Mouse (Mus musculus) skeletal muscle tissue, adult 2 months (tissue): ENCODE measurements at regions not wholly inside any gene's neighbourhood (a gene's known extent, or its start where the extent isn't known, plus 50 kb on each side); places are given as distances from the start of the nearest gene placed in this dataset.

Experiments used
- DNase-seq: peaks from one replicate; pipeline ENCODE4 v3.0.0-alpha.2; 2012; ENCODE audit warnings: low read depth, low spot score

DNA sequence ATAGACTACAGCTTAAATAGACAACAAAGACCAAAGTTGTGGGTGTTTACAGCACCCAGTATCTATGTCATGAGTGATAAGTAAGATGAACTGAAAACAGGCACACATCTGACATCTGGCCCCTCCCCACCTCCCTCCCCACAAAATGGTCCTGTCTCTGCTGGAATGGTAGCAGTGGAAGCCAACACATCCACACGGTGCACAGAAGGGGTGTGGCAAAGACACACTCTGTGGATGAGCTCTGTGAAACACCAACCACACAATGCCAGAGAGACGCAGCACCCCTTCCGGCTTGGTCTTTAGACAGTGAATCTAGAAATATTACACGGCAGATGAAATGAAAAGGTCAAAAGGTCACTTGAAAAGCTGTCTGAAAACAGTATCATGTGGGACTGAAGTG is 85.6 kb downstream of the Fgf18 start:
- no peak for DNase-seq

DNA sequence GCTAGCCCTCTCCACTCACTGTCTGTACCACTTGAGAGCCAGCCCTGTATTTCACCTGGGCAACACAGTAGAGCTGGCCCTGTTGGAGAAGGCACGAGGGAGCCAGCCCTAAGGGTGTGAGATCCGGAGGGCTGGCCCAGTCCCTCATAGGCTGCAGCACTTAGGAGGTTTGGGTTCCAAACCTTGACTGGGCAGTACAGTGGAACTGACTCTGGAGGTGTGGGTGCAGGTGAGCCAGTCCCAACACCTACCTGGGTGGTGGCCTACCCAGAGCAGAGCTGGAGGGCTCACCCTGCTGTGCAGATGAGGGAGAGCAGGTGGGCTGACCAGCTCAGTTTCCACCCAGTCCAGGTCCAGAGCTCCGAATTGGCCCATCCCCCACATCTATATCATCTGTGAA is 86.8 kb downstream of the Fgf18 start:
- no peak for DNase-seq

DNA sequence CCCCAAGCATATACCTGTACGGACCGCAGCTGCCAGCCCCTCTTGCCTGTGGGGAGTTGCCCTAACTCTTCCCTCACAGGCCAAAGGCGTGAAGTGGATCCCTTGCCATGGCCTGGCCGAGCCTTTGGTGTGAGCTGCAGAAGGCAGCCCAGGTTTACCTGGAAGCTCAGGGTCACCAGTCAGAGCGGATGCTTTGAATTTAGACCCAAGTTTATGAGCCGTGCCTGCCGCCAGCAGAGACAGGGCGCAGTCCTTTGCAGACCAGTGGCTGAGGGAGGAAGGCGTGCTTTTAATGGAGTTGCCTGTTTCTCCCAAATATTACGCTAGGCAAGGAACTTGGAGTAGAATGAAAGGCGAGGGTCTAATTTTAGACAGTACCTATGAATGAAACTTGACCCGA is 97.0 kb downstream of the Fgf18 start:
- no peak for DNase-seq

DNA sequence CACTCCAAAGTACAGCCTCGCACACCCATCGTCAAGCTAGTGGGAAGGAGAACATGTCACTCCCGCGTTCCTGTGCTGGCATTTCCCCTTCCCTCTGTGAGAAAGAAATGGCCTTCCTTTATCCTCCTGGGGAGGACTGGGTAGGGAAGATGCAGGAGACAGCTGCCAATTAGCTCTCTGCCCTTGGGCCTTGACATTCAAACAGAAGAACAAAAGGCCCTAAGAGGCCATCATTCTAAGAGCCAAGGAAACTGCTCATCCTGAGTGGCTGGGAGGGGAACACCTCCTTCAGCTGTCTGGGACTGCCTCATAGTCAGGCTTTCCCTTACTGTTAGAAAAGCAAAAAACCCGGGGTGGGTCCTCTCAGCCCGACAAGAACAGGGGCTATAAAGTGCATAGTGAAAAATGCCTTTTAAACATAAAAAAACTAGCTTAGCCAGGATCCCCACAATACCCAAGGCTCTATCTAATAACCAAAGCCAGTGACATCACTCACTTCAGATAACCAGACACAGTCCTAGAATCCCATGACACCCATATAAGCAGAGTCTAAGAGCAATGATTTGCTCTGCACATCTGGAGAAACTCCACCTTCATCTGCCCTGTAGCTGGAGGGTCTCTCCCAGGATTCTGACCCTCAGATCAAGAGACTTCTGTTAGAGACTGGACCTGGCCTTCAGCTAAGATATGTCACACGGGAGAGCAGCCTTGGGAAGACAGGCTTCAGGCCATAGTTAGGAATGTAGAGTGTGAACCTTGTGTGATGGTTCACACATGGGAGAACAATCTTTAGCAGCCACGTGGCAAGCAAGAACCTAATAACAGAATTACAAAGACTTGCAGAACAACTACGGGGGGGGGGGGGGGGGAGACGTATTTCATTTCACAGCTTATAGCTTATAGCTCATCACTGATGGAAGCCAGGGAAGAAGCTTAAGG is 107.1 kb downstream of the Fgf18 start:
- DNase-seq, result no peak

DNA sequence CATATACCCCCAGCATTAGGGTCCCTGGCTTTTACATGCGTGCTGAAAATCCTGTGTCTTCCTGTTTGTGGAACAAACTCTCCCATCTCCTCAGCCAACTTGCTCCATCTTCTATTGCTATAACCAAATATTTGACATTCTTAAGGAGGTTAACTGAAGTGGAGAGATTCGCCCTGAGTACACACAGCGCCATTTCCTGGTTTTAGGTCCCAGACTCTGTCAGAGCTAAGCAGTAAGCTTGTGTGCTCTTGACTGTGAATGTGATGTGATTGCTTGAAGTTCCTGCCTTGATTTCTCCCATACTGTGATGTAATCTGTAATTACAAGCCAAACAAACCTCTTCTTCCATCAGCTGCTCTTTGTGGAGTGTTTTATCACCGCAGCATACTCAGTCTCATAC is 110.8 kb downstream of the Fgf18 start:
- no peak for DNase-seq

DNA sequence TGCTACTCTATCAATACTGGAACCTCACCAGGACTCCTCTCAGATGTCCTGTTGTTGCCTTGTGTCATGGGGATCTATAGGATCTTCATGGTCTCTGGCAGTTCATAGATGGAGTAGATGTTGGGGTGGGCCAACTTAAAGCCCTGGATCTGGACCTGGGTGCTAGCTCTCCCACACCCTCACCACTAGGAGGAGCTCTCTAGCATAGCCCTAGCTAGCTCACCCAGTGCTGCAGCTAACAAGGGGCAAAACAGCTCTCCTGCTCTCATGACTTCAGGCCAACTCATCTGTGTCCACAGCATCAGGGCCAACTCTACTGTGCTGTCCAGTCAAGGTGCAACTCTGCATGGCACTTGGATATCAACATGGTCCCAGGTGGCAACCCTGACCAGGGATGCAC is 118.3 kb downstream of the Fgf18 start:
- no peak for DNase-seq

DNA sequence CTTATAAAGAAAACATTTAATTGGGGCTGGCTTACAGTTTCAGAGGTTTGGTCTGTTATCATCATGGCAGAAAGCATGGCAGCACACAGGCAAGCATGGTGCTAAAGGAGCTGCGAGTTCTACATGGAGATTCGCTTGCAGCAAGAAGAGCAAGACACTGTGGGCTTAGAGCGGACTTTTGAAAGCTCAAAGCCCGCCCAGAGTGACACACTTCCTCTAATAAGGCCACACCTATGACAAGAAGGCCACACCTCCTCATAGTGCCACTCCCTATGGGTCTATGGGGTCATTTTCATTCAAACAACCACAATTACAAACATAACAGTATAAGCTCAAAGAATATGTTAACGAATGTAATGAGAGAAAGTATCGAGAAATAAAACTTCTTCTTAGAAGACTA is 120.1 kb downstream of the Fgf18 start:
- no peak for DNase-seq

DNA sequence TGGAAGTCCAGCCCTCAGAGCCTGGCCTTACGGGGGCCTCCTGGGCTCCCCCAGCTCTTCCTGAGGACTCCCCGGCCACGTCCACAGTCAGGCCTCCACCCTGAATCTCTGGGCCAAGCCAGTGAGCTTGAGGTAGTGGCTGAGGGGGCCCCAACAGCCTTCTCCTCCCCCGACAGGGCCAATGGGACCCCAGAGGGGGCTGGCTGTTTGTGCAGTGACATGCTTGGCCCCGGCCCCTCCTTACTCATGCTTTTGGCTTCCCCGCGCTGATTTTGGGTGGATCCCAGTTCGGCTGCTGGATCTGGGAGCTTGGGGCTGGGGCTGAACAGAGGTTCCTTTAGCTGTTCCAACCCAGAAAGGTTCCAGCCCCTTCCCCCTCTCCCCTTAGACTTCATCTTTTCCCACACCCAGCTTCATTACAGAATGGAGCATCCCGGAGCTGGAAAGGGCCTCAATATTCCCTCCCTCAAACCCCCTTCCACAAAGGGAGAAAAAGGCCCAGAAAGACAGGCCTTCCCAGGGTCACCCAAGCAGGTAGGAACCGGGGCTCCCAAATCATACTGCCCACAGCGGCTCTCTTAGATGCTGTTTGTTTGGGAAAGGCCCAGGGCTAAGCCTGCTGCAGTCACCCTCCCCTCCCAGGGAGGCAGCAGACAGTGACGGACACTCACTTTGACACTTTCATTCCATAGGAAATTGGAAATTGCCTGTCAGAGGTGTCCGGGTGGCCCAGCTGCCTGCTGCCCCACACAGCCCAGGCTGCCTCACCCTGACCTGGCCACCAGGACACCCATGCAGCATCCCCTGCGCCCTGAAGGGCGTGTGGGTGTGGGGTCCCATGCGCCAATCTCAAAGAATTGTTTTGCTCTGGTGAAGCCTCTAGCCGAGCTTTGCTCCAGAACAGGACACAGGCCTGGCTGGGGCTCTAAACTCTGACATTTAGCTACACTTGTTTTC is 133.7 kb downstream of the Fgf18 start:
- DNase-seq, result peak; percentile 85

DNA sequence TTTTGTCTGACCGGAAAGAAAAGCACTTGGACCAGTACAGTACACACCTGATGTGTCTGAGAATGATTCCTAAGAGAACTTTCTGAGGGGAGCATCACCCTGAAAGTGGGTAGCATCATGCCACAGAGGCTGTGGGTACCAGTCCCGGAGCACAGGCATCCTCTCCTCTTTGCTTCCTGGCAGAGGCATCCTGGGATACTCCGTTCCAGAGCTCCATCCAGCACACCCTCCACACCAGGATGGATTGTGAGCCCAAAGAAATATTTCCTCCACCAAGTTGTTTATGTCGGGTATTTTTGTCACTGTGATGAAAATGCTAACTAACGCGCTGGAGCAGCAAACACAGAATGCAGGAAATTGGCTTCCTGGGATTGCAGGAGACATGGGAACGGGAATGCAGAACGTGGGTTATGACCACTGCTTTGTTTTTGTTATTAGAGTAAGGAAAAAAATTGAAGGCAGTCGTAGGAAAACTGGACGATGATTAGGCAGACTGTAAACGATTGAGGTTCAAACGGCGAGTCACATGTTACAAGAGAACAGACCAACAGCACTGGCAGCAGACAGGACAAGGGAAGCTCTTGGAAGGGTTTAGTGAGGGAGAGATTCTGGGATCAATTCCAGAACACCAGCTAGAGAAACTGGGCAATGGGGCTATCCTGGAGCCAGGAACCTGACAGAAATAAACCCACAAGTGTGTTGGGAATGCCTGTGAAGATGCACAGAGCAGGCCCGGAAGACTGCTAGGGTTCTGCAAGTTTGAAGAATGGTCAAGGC is 134.6 kb downstream of the Fgf18 start:
- peak; percentile 65 for DNase-seq

DNA sequence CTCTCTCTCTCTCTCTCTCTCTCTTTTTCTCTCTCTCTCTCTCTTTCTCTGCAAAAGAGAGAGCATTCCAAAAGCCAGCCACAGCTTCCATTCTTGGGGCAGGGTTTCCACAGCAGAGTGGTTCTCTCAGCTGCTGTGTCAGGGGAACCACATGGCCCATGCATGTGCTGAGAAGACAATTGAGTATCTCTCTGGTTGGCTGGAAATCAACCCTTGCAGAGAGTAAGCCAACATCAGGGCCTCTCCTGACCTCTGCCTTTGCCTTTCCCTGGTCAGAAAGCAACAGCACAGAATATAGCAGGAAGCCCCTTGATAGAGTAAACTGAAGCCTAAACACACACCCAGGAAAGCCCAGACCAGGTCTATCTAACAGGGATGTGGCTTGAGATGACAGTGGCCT is 138.6 kb downstream of the Fgf18 start:
- peak; percentile 69 for DNase-seq

DNA sequence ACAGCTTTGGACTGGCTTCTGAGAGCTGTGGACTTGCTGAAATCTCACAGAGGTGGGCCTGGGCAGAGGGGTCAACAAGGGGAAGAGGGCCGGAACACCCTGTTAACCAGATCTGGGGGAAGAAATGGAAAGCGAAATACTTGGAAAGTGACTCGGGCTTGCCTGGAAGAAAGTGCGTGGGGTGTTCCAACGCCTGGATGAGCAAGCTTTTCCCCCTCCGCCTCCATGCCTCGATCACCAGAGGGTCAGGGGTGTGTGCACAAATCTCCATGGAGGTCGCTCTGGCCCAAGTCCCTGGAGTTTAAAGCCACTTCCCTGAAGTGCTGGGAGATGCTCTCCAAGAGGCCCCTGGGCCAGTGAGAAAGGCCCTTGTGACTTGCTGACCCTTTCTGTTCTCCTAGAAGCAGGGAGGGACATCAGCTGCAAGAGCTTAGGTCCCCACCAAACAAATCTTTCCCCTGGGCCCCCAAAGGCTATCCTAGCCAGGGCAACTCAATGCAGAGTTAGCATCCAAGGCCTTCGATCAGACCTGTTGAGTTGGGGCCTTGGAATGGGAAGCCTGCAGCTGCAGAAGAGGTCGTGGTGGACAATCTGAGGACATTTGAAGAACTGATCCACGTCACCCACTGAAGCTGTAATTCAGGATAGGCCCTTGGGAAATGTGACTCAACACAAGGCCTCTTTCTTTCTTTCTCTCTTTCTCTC is 139.2 kb downstream of the Fgf18 start:
- peak; percentile 79 for DNase-seq

DNA sequence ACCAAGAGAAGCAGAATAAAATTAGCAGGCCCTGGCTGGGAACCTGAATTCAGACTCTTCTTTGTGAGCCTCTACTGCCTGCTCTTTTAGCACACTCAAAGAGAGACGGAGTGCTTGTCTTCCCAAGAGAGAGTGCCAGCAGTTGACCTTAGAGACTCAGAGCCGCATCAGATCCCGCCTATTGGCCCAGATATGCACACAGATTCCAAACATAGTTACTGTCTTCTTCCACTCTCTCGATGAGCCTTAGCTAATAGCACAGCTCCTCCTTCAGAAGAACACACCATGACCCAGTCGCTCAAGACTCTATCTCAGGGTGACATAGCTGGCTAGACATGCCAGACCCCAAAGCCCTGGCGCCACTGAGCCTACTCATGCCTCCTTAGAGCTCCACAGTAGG is 139.8 kb downstream of the Fgf18 start:
- DNase-seq, result peak; percentile 62

DNA sequence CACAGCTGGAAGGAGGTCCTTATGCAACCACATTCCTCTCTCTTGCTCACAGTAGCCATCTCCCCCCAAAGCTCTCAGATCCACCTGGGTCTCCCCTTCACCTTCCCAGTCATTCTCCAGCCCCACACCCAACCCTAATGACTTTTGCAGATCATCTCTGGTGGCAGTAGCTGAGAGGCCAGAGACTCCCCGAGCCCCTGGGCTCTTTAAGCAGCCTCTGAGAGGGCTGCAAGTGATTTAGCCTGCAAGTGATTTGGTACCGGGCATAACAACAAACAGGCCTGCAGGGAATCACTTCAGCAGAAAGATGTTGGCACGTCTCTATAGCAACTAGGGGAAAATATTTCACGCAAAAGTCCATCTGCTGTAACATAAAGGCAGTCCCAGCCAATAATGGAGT is 142.0 kb downstream of the Fgf18 start:
- no peak for DNase-seq

DNA sequence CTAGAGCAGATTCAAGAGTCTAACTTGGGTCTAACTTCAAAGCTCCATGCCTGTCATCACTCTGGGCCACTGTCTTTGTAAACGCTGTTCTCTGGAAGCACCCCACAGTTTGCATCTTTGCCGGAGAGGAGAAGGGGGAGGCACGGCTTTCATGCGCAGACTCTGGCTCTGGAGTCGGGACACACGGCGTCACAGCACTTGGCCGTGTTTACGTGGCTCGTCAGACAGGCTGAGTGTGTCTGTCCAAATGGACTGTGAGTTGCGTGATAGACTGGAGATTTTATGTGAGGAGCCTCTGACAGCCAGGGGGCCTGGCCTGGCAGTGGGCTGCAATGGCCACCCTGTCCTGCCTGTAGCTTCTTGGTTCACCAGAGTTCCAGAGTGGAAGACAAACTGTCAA is 142.6 kb downstream of the Fgf18 start:
- no peak for DNase-seq

DNA sequence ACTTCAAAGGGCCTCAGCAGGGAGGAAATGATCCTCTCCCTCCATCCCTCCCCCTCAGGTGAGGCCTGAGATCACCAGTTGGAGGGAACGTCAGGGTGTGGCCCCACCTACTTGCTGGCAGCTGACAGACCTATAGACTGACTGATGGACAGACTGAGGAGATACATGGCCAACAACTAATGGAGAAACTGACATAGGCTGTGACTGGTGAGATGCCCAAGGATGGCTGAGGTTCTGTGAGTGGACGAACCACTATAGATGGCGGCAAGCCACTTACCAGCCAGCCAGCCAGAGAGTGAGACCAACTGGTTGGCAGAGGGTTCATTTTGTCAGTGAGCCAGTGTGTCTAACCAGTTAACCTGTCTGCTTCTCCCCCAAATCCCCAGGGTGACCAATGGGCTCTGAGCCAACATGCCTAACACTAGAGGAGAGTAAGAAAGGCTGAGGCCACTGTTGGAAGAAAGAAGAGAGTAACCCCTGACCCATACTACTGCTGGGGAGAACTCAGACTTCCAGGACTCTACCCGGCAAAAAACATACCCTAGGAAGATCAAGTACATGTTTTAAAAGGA is 147.4 kb downstream of the Fgf18 start:
- DNase-seq, result no peak

DNA sequence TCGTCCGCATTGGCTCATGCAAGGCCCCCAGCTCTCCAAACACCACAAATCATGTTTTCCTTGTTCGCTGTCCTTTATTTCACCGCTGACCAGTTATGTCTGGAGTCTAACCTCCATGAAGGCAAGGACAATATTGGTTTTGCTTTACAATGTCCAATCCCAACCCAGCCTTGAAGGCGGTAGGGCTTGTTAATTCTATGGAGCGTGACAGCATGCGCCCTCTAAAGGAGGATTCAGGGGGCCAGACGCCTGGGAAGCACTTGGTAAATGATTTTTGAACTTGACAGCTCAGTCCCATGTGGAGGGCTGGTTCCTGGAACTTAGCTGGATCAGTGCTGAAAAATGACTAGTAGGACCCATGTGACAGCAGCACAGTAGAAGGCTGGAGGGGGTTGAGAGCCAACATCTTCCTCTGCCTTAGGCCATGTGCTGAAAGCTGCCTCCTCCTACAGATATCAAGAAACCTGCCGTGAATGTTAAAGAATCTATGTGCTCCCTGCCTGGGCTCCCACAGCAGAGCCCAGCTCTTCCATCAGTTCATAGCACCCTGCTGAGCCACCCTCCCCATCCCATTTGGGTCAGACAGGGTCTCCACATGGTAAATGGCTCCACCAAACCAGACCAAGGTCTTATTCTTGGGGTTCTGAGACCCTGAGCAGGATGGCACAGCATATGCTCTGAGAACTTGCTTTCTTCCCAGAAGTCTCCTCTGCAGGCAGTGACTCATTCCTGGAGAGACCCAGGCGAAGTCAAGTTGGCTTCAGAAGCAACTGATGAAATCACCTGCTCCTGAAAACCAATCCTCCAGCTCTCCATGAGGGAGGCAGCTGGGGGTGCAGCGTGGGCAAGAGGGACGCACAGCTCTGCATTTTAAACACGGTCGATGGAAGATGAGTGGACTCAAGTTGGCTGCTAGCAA is 148.3 kb downstream of the Fgf18 start:
- DNase-seq, result no peak

DNA sequence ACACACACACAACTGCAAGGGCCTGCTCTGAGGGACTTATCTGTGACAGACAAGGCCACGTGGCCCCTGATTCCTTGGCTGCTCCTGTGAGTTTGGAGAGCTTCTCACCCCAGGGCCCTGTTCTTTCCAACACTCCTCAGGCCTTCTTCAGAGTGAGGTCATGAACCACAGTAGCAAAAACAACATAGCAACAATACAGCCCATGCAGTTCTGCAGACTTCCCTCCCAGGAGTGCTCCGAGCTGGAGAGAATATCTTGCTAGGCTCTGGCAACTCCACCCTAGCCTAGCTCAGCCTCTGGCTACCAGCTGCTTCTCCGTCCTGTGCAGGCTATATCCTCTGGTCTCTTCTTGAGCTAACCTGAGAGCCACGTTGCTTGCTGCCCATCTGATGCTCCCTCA is 152.8 kb downstream of the Fgf18 start:
- DNase-seq, result peak; percentile 80

DNA sequence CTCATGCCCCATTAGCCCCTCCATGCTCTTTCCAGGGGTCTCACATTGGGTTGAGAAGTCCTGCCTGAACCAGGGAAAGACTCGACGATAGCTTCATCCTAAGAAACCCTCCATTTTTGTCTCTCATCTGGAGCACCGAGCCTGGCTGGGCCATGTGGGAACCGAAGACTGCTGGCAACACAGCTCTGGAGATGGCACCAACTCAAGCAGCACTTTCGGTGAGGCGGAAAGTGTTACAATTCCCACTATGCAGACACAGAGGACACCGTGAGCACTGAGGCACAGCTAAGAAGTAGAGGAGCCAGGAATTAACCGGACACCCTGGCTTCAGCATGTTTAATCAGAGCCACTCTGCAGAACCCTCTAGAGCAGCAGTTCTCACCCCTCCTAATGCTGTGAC is 153.8 kb downstream of the Fgf18 start:
- no peak for DNase-seq

DNA sequence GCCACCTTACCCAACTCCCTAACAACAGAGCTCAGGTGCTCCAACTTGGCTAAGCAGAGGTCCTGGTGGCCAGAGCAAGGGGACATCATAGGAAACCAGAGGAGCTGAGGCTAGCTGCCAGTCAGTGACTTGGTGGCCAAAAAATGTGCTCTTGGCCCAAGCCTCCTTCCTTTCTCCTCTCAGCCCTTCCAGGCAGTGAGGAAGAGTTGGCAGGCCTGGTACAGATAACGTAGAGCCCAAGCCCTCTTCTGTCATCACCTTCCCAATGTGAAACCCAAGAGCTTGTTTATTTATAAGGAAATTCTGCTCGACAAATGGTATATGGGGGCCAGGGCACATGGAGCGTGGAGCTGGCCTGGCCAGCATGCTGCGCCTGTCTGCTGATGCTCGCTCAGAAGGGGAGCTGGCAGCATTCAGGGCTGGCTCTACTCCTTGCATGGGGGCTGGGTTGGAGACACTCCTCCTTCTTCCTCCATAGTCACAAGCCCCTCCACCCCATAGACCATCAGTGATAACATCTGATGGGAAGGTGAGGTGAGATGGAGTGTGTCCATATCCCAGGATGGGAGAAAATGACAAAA is 156.1 kb downstream of the Fgf18 start:
- no peak for DNase-seq
